Mouse (Mus musculus) liver, embryonic 15.5 days (tissue): Measurements from ENCODE around the gene Lgsn. TPM values are rescaled to one million over a fixed set of nuclear protein-coding genes. Genes with fewer than 3 reads are reported as not detected.

Experiments
- ATAC-seq: fragments of 200-750 bp; cut with Nextera tagmentation; 2 replicates; pipeline ENCODE4 v1.8.0; 2017; ENCODE audit warnings: moderate number of reproducible peaks, mild to moderate bottlenecking, moderate library complexity; ENCODE audit not compliant: insufficient read depth
- H3K27ac ChIP-seq: fragments of 300-500 bp; sonication (generic); replicated peaks from 2 replicates; pipeline ENCODE4 v1.5.1; 2015; ENCODE audit warnings: mild to moderate bottlenecking, inconsistent platforms
- H3K27me3 ChIP-seq: fragments of 300-500 bp; sonication (generic); 2 replicates; pipeline ENCODE4 v1.6.1; 2015; ENCODE audit warnings: mild to moderate bottlenecking, inconsistent platforms
- H3K36me3 ChIP-seq: fragments of 300-500 bp; sonication (generic); replicated peaks from 2 replicates; pipeline ENCODE4 v1.6.1; 2015; ENCODE audit warnings: moderate library complexity, mild to moderate bottlenecking, inconsistent platforms
- H3K4me1 ChIP-seq: fragments of 300-500 bp; sonication (generic); replicated peaks from 2 replicates; pipeline ENCODE4 v1.6.1; 2015; ENCODE audit warnings: inconsistent platforms
- H3K4me2 ChIP-seq: fragments of 300-500 bp; sonication (generic); 2 replicates; pipeline ENCODE4 v1.6.1; 2015; ENCODE audit warnings: moderate library complexity, mild to moderate bottlenecking, inconsistent platforms
- H3K4me3 ChIP-seq: fragments of 300-500 bp; sonication (generic); replicated peaks from 2 replicates; pipeline ENCODE4 v1.5.1; 2015; ENCODE audit warnings: mild to moderate bottlenecking, inconsistent platforms
- H3K9ac ChIP-seq: fragments of 300-500 bp; sonication (generic); 2 replicates; pipeline ENCODE4 v1.6.1; 2015; ENCODE audit warnings: moderate library complexity, mild to moderate bottlenecking, inconsistent platforms
- H3K9me3 ChIP-seq: fragments of 300-500 bp; sonication (generic); replicated peaks from 2 replicates; pipeline ENCODE4 v1.6.1; 2016; ENCODE audit warnings: inconsistent platforms
- WGBS: fragments of 180-500 bp; shearing (Covaris S2); methylation state at CpG from one replicate; pipeline ENCODE4 v1.1.7; 2015; ENCODE audit warnings: mixed read lengths; ENCODE audit not compliant: insufficient replicate concordance; 5-methylcytosine and 5-hydroxymethylcytosine counted together
- polyA plus RNA-seq: library from polyadenylated mRNA; unstranded; fragments of >200 nt; fragmentation: Nextera tagmentation; extraction: Ambion mirVana; gene quantifications from 2 replicates; pipeline ENCODE4 v1.2.1, GENCODE M21; 2015

Gene Lgsn
- not detected in 2 replicates for polyA plus RNA-seq

DNA sequence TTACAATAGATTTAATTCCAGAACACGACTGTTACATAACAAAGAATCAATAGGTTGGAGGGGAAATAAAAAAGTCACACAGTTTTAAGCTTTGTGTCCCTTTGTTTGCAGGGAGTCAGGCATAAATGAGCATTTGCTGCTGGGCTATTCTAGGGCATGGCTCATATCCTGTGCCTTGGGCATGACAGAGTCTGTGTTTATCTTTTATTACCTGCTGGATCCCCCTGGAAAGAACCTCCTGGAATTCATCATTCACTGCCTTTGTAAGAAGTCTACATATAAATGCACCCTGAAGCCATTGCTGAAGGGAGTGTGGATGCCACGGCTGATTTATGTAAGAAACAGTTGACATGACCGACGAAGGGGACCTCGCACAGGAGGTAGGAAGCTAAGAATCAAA, at the start of gene Lgsn:
TSS of gene Lgsn (plus strand) at position 301 of the 400 bp plus-strand sequence.
- Histone ChIP-seq H3K4me3 (no peak within 1 kb of the TSS), H3K9ac (no peak within 1 kb of the TSS), H3K36me3 (no peaks in the 10 kb centered on the region), H3K4me1 (no peaks in the 10 kb centered on the region), H3K27me3 (no peaks in the 10 kb centered on the region), H3K27ac (no peak within 1 kb of the TSS), H3K9me3 (no peaks in the 10 kb centered on the region), H3K4me2 (no peak within 1 kb of the TSS)
- WGBS: 58% methylated on average over 5 of the region's 5 CpGs
- ATAC-seq: no peak

DNA sequence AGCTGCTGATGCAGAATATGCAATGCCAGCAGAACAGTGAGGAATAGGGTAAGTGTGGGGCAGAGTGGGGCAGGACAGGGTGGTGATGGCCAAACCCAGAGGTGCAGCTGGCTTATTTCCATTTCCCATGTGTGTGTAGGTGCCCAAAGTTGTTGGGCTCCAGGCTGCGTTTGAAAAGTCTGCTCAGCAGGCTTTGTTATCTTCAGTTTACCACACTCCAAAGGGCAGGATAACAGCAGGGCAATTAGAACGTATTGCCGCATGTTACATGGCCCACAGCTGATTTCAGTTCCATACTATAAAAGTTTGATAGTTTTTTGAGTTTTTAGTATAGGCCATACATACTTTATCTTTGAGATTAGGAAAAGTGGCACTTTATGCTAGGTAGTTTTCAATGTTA, 37.8 kb upstream of the Lgsn start:
- Histone ChIP-seq H3K4me3 (no peak overlapping the region), H3K36me3 (no peaks in the 10 kb centered on the region), H3K27ac (no peak overlapping the region), H3K27me3 (no peaks in the 10 kb centered on the region), H3K9me3 (no peaks in the 10 kb centered on the region), H3K9ac (no peak overlapping the region), H3K4me1 (no peaks in the 10 kb centered on the region), H3K4me2 (no peak overlapping the region)
- ATAC-seq: no peak
- WGBS: 59% methylated on average over 3 of the region's 3 CpGs

DNA sequence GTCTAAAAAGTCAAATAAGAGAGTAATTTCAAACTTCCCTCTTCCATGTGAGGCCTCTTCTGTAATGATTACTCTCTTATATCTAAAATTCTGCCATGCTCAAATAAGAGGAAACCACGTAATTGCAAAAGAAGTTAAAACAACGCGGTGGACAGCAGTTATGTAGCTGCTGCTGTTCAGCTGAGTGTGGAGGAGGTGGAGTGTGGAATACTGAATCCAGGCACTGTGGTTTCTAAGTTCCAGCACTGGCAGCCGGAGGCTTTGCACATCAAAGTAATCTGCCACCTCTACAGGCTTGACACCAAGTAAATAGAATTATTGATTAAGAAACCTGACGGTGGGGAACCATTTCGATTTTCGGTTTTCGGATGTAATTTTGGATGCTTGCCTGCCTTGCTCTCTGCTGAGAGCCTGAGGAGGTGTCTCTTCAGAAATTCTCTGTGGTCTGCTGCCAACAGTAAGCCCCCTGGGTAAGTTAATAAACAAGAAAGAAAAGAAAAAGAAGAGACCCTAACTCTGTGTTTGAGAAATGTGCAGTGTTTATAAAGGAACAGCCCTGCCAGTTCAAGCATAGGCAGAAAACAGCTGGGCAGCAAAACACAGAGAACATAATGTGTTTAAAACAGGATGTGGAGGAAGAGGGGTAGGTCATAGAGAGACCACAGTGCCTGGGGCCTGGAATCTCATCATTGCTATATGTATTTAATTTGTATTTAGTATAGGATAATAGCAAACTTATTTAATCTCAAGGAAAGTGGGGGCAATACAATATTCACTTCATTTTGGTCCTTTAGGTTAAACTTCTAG, 33.7 kb upstream of the Lgsn start:
- Histone ChIP-seq H3K4me3 (no peak overlapping the region), H3K4me2 (no peak overlapping the region), H3K27ac (no peak overlapping the region), H3K27me3 (no peaks in the 10 kb centered on the region), H3K4me1 (no peaks in the 10 kb centered on the region), H3K9me3 (no peaks in the 10 kb centered on the region), H3K36me3 (no peaks in the 10 kb centered on the region), H3K9ac (no peak overlapping the region)
- no peak for ATAC-seq
- 34% methylated on average over 8 of the region's 8 CpGs for WGBS

DNA sequence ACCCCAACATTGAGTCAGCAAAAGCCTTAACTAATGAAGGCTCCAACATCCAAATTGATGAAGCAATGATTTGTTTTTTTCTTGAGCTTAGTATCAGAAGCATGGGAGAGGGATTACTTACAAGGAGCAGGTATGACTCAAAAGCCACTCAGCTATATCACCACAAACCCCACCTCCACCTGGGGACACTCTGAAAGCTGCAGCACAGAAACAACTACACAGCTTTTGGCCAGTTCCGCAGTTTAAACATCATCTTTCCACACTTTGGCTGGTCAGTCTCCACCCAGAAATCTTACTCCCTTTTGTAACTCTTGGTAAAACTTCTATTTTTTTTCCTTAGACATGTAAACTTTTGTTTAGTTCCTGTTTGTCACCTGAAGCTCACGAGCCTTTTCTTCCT, 32.6 kb upstream of the Lgsn start:
- H3K27me3 ChIP-seq: no peaks in the 10 kb centered on the region
- H3K9me3 ChIP-seq: no peaks in the 10 kb centered on the region
- no peak overlapping the region for H3K4me3 ChIP-seq
- 45% methylated on average over 2 of the region's 2 CpGs for WGBS
- H3K4me2 ChIP-seq: no peak overlapping the region
- H3K27ac ChIP-seq: no peak overlapping the region
- H3K4me1 ChIP-seq: no peaks in the 10 kb centered on the region
- H3K36me3 ChIP-seq: no peaks in the 10 kb centered on the region
- H3K9ac ChIP-seq: no peak overlapping the region
- ATAC-seq: no peak

DNA sequence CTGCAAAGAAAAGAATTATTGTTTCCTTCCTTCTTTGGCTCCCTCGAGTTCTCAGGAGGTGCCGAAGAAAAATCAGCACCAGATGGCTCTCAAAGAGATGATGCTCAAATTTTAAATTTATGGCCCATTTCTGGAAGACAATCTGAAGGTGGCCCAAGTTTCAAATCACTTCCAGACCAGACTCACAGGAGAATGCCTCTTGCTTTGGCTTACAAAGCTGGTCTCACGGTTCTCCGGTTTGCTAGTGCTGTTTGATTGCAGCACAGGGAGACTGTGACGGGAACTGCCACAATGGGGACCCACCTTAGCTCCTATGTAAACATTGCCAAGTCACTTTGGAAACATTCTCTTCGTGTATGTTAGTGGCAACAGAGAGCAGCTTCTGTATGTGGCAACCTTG, 26.5 kb upstream of the Lgsn start:
- no peak overlapping the region for H3K4me3 ChIP-seq
- WGBS: 24% methylated on average over 6 of the region's 6 CpGs
- no peaks in the 10 kb centered on the region for H3K9me3 ChIP-seq
- no peak overlapping the region for H3K9ac ChIP-seq
- H3K4me2 ChIP-seq: no peak overlapping the region
- H3K27me3 ChIP-seq: no peaks in the 10 kb centered on the region
- ATAC-seq: no peak
- H3K27ac ChIP-seq: no peak overlapping the region
- no peaks in the 10 kb centered on the region for H3K36me3 ChIP-seq
- H3K4me1 ChIP-seq: no peaks in the 10 kb centered on the region

DNA sequence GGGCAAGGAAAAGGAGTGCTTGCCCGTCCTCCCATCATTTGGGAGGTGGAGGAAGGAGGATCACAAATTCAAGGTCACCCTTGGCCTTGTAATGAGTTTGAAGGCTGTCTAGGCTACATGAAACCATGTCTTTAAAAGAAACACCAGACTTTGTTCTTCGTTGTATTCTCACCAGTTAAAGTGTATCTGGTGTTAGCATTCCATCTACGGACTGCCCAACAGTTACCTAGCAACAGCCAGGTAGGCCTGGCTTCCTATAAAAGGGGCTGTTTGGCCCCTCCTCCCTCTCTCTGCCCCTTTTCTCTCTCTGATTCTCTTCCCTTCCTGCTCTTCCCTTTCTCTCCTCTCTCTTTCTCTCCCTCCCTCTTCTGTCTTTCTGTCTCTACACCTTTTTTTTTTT, 25.7 kb upstream of the Lgsn start:
- WGBS: 42% methylated on average over 3 of the region's 3 CpGs
- no peaks in the 10 kb centered on the region for H3K4me1 ChIP-seq
- ATAC-seq: no peak
- no peaks in the 10 kb centered on the region for H3K36me3 ChIP-seq
- no peaks in the 10 kb centered on the region for H3K27me3 ChIP-seq
- H3K9ac ChIP-seq: no peak overlapping the region
- no peaks in the 10 kb centered on the region for H3K9me3 ChIP-seq
- no peak overlapping the region for H3K27ac ChIP-seq
- H3K4me2 ChIP-seq: no peak overlapping the region
- no peak overlapping the region for H3K4me3 ChIP-seq

DNA sequence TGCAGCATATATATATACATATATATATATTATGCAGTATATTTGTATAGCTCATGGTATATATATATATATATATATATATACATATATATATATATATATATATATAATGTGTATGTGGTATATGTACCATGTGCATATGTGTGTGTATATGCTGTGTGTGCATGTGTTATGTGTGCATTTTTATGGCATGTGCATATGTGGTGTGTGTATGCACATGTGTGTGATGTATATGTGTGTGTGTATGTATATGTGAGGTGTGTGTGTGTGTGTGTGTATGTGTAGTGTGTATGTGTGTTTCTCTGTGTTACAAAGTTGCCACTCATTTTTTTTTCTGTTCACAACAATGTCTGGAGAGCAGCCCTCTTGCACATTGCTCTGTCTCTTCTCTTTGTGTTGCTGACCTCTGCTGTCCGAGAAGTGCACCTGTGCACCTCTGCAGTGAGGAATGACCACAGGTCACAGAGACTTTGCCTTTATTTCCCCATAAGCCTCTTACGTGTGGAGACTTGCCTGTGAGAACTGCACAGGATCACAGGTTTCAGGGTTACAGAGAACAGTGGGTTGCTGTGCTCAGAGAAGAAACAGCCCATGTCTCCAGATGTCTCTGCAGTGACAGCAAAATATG, 23.3 kb upstream of the Lgsn start:
- H3K4me3 ChIP-seq: no peak overlapping the region
- H3K27me3 ChIP-seq: no peaks in the 10 kb centered on the region
- WGBS: 19% methylated on average over 2 of the region's 2 CpGs
- H3K4me2 ChIP-seq: no peak overlapping the region
- no peak overlapping the region for H3K27ac ChIP-seq
- no peak overlapping the region for H3K9ac ChIP-seq
- H3K36me3 ChIP-seq: no peaks in the 10 kb centered on the region
- ATAC-seq: no peak
- no peaks in the 10 kb centered on the region for H3K9me3 ChIP-seq
- no peaks in the 10 kb centered on the region for H3K4me1 ChIP-seq

DNA sequence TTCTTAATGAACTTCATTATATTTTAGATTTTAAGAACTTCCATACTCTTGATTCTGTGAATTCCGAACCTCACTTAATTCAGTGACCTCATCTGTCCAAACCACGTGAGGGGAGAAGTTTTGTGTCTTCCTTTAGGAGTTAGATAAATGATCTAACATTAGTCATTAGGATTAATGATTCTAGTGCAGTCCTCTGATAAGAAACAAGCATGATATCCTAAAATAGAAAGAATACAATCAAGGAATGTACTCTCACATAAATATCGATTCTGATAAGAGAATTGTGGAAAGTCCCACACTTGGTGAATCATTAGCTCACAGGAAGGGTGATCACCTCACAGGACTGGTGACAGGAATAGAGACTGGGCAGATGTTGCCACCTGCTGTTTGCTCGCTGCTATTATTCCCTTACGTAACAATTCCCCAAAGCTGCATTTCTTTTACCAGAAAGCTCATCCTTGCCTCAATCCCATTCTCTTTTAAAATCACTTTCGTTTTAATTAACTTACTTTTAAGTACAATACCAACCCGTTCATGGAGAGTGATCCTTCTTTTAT, 22.3 kb upstream of the Lgsn start:
- peak; percentile 44; the same call in 1 of the 2 replicates for ATAC-seq
- Histone ChIP-seq H3K27ac (no peak overlapping the region), H3K36me3 (no peaks in the 10 kb centered on the region), H3K27me3 (no peaks in the 10 kb centered on the region), H3K9me3 (no peaks in the 10 kb centered on the region), H3K4me3 (no peak overlapping the region), H3K9ac (no peak overlapping the region), H3K4me1 (no peaks in the 10 kb centered on the region), H3K4me2 (no peak overlapping the region)
- 10% methylated on average over 7 of the region's 7 CpGs for WGBS

DNA sequence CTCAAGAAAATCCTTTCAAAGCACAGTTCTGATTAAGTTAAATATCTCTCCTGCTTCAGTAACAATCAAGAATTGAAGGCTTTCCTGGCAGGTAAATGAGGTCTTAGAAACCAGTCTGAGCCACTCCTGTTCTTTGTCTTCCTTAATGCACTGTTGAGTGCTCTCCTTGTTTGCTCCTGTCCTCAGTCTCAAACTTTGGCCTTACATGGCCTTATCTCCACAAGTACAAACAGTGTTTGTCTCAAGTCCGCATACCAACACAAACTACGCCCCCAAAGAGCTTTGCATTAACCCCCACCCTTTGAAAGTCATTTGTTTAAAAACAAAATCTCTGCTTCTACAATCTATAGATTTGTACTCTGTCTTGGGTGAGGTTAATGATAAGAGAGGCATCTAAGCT, 20.0 kb upstream of the Lgsn start:
- no peaks in the 10 kb centered on the region for H3K36me3 ChIP-seq
- no peak overlapping the region for H3K27ac ChIP-seq
- WGBS: 57% methylated on average over 2 of the region's 2 CpGs
- no peak overlapping the region for H3K9ac ChIP-seq
- no peak overlapping the region for H3K4me3 ChIP-seq
- no peaks in the 10 kb centered on the region for H3K27me3 ChIP-seq
- ATAC-seq: no peak
- no peaks in the 10 kb centered on the region for H3K9me3 ChIP-seq
- H3K4me2 ChIP-seq: no peak overlapping the region
- H3K4me1 ChIP-seq: no peaks in the 10 kb centered on the region

DNA sequence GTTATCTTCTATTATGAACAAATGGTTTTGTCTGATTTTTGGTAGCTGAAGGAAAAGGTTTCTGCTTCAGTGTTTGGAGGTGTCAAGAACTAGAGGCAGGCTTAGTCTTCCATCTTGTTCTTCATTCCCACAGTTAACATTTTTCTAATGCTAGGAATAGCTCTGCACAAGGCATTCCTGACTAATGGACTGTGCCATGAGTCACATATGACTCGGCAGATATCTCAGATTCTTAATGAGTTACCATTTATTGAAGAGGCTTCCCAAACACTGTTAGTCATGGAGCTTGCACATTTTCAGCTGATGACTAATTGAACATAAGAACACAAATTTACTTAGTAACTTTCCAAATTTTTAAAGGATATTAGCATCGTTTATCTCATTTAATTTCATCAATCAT, 19.3 kb upstream of the Lgsn start:
- H3K4me3 ChIP-seq: no peak overlapping the region
- H3K27me3 ChIP-seq: no peaks in the 10 kb centered on the region
- no peak overlapping the region for H3K4me2 ChIP-seq
- no peaks in the 10 kb centered on the region for H3K36me3 ChIP-seq
- ATAC-seq: no peak
- H3K27ac ChIP-seq: no peak overlapping the region
- 51% methylated on average over 2 of the region's 2 CpGs for WGBS
- no peaks in the 10 kb centered on the region for H3K4me1 ChIP-seq
- no peak overlapping the region for H3K9ac ChIP-seq
- no peaks in the 10 kb centered on the region for H3K9me3 ChIP-seq

DNA sequence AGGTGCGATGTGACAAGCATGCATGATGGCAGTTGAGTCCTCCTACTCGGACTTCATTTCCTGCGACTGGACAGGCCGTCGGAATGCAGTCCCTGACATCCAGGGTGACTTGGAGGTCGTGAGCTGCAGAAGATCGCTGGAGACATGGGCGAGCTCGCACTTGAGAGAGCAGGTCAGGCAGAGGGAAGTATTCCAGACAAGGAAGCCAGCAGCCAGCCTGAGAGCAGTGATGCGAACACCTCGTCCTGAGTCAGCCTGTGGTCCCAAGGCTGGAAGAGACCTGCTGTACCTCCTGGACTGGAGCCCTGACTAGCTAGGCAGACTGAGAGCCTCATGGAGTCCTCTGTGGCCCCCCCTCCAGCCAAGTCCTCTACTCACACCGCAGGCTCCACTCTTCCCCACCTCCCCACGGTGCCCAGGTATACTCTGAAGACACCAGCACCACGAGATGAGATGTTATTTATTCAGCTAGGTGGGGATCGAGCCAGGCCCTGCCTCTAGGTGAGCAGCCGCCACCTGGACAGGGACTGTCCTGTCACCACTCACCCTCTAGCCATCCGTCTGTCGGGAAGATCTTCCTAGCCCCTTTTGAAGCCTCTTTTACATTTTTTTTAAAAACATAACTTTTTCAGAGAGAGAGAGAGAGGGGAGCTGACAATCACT, 11.5 kb upstream of the Lgsn start:
- Histone ChIP-seq H3K27ac (no peak overlapping the region), H3K36me3 (no peaks in the 10 kb centered on the region), H3K4me2 (no peak overlapping the region), H3K27me3 (no peaks in the 10 kb centered on the region), H3K4me1 (no peaks in the 10 kb centered on the region), H3K9me3 (no peaks in the 10 kb centered on the region), H3K9ac (no peak overlapping the region), H3K4me3 (no peak overlapping the region)
- ATAC-seq: no peak
- 59% methylated on average over 18 of the region's 18 CpGs for WGBS
